17 mouse cellular contexts compared by ENCODE assay signal in genomic region chr9:80681709-80682108, GRCm38 (mm10).
"Had no signal": no experiment of that assay in that cellular context is flagged by ENCODE, and none has a peak within 500 bp of the region (broad histone marks: within the 10 kb centered on the region; RNA-seq: fewer than 3 reads in every experiment).

No protein-coding gene starts in this region.

- H3K36me3 ChIP-seq: kidney, embryonic 15.5 days; liver, embryonic 13.5 days; midbrain, embryonic 12.5 days; midbrain, embryonic 15.5 days; neural tube, embryonic 12.5 days; neural tube, embryonic 15.5 days; stomach, embryonic 15.5 days had no signal

- H3K4me1 ChIP-seq: kidney, embryonic 15.5 days; liver, embryonic 13.5 days; midbrain, embryonic 12.5 days; midbrain, embryonic 15.5 days; neural tube, embryonic 12.5 days; neural tube, embryonic 15.5 days; stomach, embryonic 15.5 days had no signal

- ATAC-seq: midbrain, embryonic 15.5 days had no signal

- H3K9me3 ChIP-seq: kidney, embryonic 15.5 days; liver, embryonic 13.5 days; midbrain, embryonic 12.5 days; midbrain, embryonic 15.5 days; neural tube, embryonic 12.5 days; neural tube, embryonic 15.5 days; stomach, embryonic 15.5 days had no signal

- H3K9ac ChIP-seq: kidney, embryonic 15.5 days; liver, embryonic 13.5 days; midbrain, embryonic 12.5 days; midbrain, embryonic 15.5 days; neural tube, embryonic 12.5 days; neural tube, embryonic 15.5 days; stomach, embryonic 15.5 days had no signal

- H3K27me3 ChIP-seq: kidney, embryonic 15.5 days; liver, embryonic 13.5 days; midbrain, embryonic 12.5 days; midbrain, embryonic 15.5 days; neural tube, embryonic 12.5 days; neural tube, embryonic 15.5 days; stomach, embryonic 15.5 days had no signal

- H3K4me3 ChIP-seq: kidney, embryonic 15.5 days; left cerebral cortex, adult 2 months; liver, embryonic 13.5 days; midbrain, embryonic 12.5 days; midbrain, embryonic 15.5 days; neural tube, embryonic 12.5 days; neural tube, embryonic 15.5 days; stomach, embryonic 15.5 days had no signal

- H3K27ac ChIP-seq: kidney, embryonic 15.5 days; left cerebral cortex, adult 2 months; liver, embryonic 13.5 days; macrophage; midbrain, embryonic 12.5 days; midbrain, embryonic 15.5 days; neural tube, embryonic 12.5 days; neural tube, embryonic 15.5 days; stomach, embryonic 15.5 days had no signal

- DNase-seq: kidney, postnatal 10 days; layer of hippocampus, postnatal 36 days; liver, embryonic 13.5 days; lung, adult 2 months; lung, postnatal 14 days; right cerebral cortex, adult 18-20 months; right cerebral cortex, postnatal 14 days; right cerebral cortex, postnatal 4 days; thymus, postnatal 25 days had no signal

- H3K4me2 ChIP-seq: kidney, embryonic 15.5 days; liver, embryonic 13.5 days; midbrain, embryonic 12.5 days; midbrain, embryonic 15.5 days; neural tube, embryonic 12.5 days; neural tube, embryonic 15.5 days; stomach, embryonic 15.5 days had no signal
